ENCODE assay signal across 18 mouse cellular contexts in genomic region chr5:121890925-121891324, GRCm38 (mm10).
"Had no signal": no experiment of that assay in that cellular context is flagged by ENCODE, and none has a peak within 500 bp of the region (broad histone marks: within the 10 kb centered on the region; RNA-seq: fewer than 3 reads in every experiment).

No protein-coding gene starts in this region.

- ATAC-seq: midbrain, embryonic 15.5 days had no signal

- H3K4me1 ChIP-seq: liver, embryonic 13.5 days; stomach, embryonic 15.5 days had no signal

- H3K27me3 ChIP-seq: liver, embryonic 13.5 days; midbrain, embryonic 12.5 days; midbrain, embryonic 15.5 days; stomach, embryonic 15.5 days had no signal

- H3K27ac ChIP-seq: kidney, embryonic 15.5 days; liver, embryonic 13.5 days; midbrain, embryonic 15.5 days; stomach, embryonic 15.5 days had no signal

- H3K4me3 ChIP-seq: kidney, embryonic 15.5 days; liver, embryonic 13.5 days; midbrain, embryonic 12.5 days; midbrain, embryonic 15.5 days; myocyte; stomach, embryonic 15.5 days had no signal

- H3K36me3 ChIP-seq: liver, embryonic 13.5 days; midbrain, embryonic 15.5 days; stomach, embryonic 15.5 days had no signal

- DNase-seq: kidney, adult 2 months; kidney, postnatal 10 days; kidney, postnatal 36 days; layer of hippocampus, postnatal 36 days; liver, embryonic 13.5 days; lung, adult 2 months; lung, postnatal 14 days; lung, postnatal 4 days; retina, postnatal 1 day; right cerebral cortex, postnatal 25 days; spleen, adult 18-20 months; thymus, adult 18-20 months; thymus, postnatal 36 days had no signal

- H3K4me2 ChIP-seq: kidney, embryonic 15.5 days; liver, embryonic 13.5 days; midbrain, embryonic 12.5 days; midbrain, embryonic 15.5 days; stomach, embryonic 15.5 days had no signal

- H3K9me3 ChIP-seq: kidney, embryonic 15.5 days; midbrain, embryonic 12.5 days; midbrain, embryonic 15.5 days; stomach, embryonic 15.5 days had no signal

- H3K9ac ChIP-seq: kidney, embryonic 15.5 days; liver, embryonic 13.5 days; midbrain, embryonic 12.5 days; midbrain, embryonic 15.5 days; stomach, embryonic 15.5 days had no signal
